In the genomic region with DNA sequence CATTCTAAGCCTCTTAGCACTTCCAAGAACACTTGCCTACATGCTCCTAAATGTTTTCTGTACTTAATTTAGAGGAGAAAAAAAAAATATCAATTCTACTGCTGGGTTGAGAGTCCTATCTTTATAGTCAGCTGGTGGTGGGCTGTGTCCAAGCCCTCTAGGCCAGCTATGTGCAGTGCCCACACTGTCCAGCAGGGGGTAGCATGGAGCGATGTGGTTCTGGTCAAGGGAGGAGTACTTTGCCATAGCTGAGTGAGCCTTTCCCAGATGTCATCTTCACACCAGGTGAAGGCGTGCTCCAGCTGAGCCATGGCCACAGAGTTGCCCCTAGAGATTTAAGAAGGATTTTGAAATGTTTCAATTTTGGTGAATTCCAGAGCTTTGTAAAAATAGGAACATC, we compare ENCODE assay signal across 9 mouse cellular contexts. TPM values are rescaled to one million over a fixed set of nuclear protein-coding genes. Genes with fewer than 3 reads are reported as not detected.
DNase-seq lines count a peak whose midpoint lies in the region.
"Had no signal": no experiment of that assay in that cellular context is flagged by ENCODE, and none has a peak within 500 bp of the region (broad histone marks: within the 10 kb centered on the region; RNA-seq: fewer than 3 reads in every experiment).

No protein-coding gene starts in this region.

- no peak overlapping the region for H3K27ac ChIP-seq in embryonic facial prominence, embryonic 10.5 days (replicated peaks)
- H3K27ac ChIP-seq: heart, embryonic 13.5 days had no signal

- 43% methylated on average over 2 of the region's 2 CpGs for WGBS in embryonic facial prominence, embryonic 10.5 days

- H3K9me3 ChIP-seq in embryonic facial prominence, embryonic 10.5 days: no peaks in the 10 kb centered on the region
- H3K9me3 ChIP-seq: heart, embryonic 13.5 days had no signal

- H3K4me1 ChIP-seq in embryonic facial prominence, embryonic 10.5 days: peaks cover 9% of the 10 kb centered on the region

- no peak overlapping the region for H3K4me3 ChIP-seq in embryonic facial prominence, embryonic 10.5 days
- H3K4me3 ChIP-seq: heart, embryonic 13.5 days; myocyte had no signal

- H3K36me3 ChIP-seq in embryonic facial prominence, embryonic 10.5 days (replicated peaks): peaks cover 89% of the 10 kb centered on the region
- no peaks in the 10 kb centered on the region for H3K36me3 ChIP-seq in splenic B cell, adult 2 months (ENCODE audit: control insufficient read depth, insufficient read depth, low read length, poor library complexity, severe bottlenecking)

- DNase-seq in ovary, postnatal 10 days (ENCODE audit: low spot score): peak; percentile 40
- no peak for DNase-seq in ovary, adult 18-20 months (ENCODE audit: low spot score)
- peak; percentile 37 for DNase-seq in adrenal gland, adult 8-10 months
- DNase-seq in embryonic facial prominence, embryonic 10.5 days (ENCODE audit: low spot score): peak; percentile 76
- peak; percentile 80 for DNase-seq in induced T-regulatory cell, adult 2 months (ENCODE audit: low read depth)
- peak; percentile 61 to 85 for DNase-seq in lung, postnatal 4 days
- peak; percentile 79 for DNase-seq in splenic B cell, adult 2 months (ENCODE audit: low read depth, low spot score)

- H3K27me3 ChIP-seq in embryonic facial prominence, embryonic 10.5 days (replicated peaks; ENCODE audit: low read depth, poor library complexity, severe bottlenecking): no peaks in the 10 kb centered on the region
- no peaks in the 10 kb centered on the region for H3K27me3 ChIP-seq in splenic B cell, adult 2 months (ENCODE audit: control insufficient read depth, insufficient read depth, low read length, poor library complexity, severe bottlenecking)
- H3K27me3 ChIP-seq: heart, embryonic 13.5 days had no signal

RNA-seq across cellular contexts. Expression of a gene that starts 21.7 kb away (rescaled TPM):
- total RNA-seq in adrenal gland, adult 8-10 months (2022): 10 to 100 TPM; 71.4 to 99.2 (median 87.3) TPM
- 26.0 and 28.4 TPM in 2 replicates for polyA plus RNA-seq in embryonic facial prominence, embryonic 10.5 days (2016; fragmentation: Nextera tagmentation; extraction: Ambion mirVana)

RNA-seq across cellular contexts. Expression of a gene that starts 30.9 kb away (rescaled TPM):
- 1 to 10 TPM; 3.5 to 4.9 (median 4.4) TPM for total RNA-seq in adrenal gland, adult 8-10 months (2022)
- 40.5 and 44.0 TPM in 2 replicates for polyA plus RNA-seq in embryonic facial prominence, embryonic 10.5 days (2016; fragmentation: Nextera tagmentation; extraction: Ambion mirVana)
